Mouse (Mus musculus): ENCODE data around the gene Cbx2.

- TF ChIP-seq EP300 (IDR thresholded peaks at IDR 0.05) (no peak), CTCF (IDR thresholded peaks at IDR 0.05) (no peak)
These were observed 51.2 kb downstream of the Cbx2 start for GRCm38 (mm10) chr11:119073876-119074433.
